Mouse (Mus musculus) forebrain, postnatal 0 days (tissue): ENCODE data around the gene Mreg. TPM values are rescaled to one million over a fixed set of nuclear protein-coding genes. Genes with fewer than 3 reads are reported as not detected.

ENCODE experiments used
- ATAC-seq: fragments of 200-750 bp; cut with Nextera tagmentation; 2 replicates; pipeline ENCODE4 v1.8.0; 2017; ENCODE audit warnings: mild to moderate bottlenecking, moderate library complexity
- DNase-seq: peaks from one replicate; pipeline ENCODE4 v3.0.0-alpha.2; 2015
- H3K27ac ChIP-seq: fragments of 300-500 bp; sonication (generic); 2 replicates; pipeline ENCODE4 v1.5.1; 2014; ENCODE audit warnings: low read depth, mild to moderate bottlenecking, antibody characterized with exemption, low read length, moderate library complexity, mixed read lengths
- H3K27me3 ChIP-seq: fragments of 300-500 bp; sonication (generic); 2 replicates; pipeline ENCODE4 v1.6.1; 2014; ENCODE audit warnings: mild to moderate bottlenecking, low read length, mixed read lengths; ENCODE audit not compliant: insufficient read depth
- H3K36me3 ChIP-seq: fragments of 300-500 bp; sonication (generic); 2 replicates; pipeline ENCODE4 v1.6.1; 2014; ENCODE audit warnings: mild to moderate bottlenecking, moderate library complexity; ENCODE audit not compliant: insufficient read depth
- H3K4me1 ChIP-seq: fragments of 300-500 bp; sonication (generic); 2 replicates; pipeline ENCODE4 v1.6.1; 2014; ENCODE audit warnings: antibody characterized with exemption; ENCODE audit not compliant: insufficient read depth
- H3K4me2 ChIP-seq: fragments of 300-500 bp; sonication (generic); 2 replicates; pipeline ENCODE4 v1.6.1; 2014; ENCODE audit warnings: low read depth, mild to moderate bottlenecking, moderate library complexity
- H3K4me3 ChIP-seq: fragments of 300-500 bp; sonication (generic); 2 replicates; pipeline ENCODE4 v1.5.1; 2014; ENCODE audit warnings: low read depth, low read length, mixed read lengths
- H3K9ac ChIP-seq: fragments of 300-500 bp; sonication (generic); 2 replicates; pipeline ENCODE4 v1.6.1; 2014; ENCODE audit warnings: mild to moderate bottlenecking
- H3K9me3 ChIP-seq: fragments of 300-500 bp; sonication (generic); 2 replicates; pipeline ENCODE4 v1.6.1; 2016; ENCODE audit warnings: low read length
- CTCF ChIP-seq: sonication (generic); IDR thresholded peaks from 2 replicates; pipeline ENCODE4 v1.5.1; 2016; ENCODE audit warnings: antibody characterized with exemption, control low read depth, low read depth
- WGBS: fragments of 180-500 bp; shearing (Covaris S2); extraction: QIAGEN DNeasy Blood & Tissue Kit; methylation state at CpG from one replicate; pipeline ENCODE4 v1.1.7; 2014; 5-methylcytosine and 5-hydroxymethylcytosine counted together
- polyA plus RNA-seq: library from polyadenylated mRNA; unstranded; fragments of >200 nt; fragmentation: Nextera tagmentation; extraction: Ambion mirVana; gene quantifications from 2 replicates; pipeline ENCODE4 v1.2.1, GENCODE M21; 2015
- total RNA-seq: library from RNA; depleted of rRNA; stranded (reverse); fragments of >200 nt; gene quantifications from 2 replicates; pipeline ENCODE4 v1.2.3, GENCODE M21; 2014

Gene Mreg
- total and polyA plus RNA-seq, 2 experiments from 2014 or later = 1.7 to 1.9 TPM

GRCm38 (mm10) chr1:72215174-72215573 lies 3.1 kb upstream of the Mreg start:
- Histone ChIP-seq H3K9ac (no peak overlapping the region), H3K4me1 (no peaks in the 10 kb centered on the region), H3K27me3 (no peaks in the 10 kb centered on the region), H3K9me3 (no peaks in the 10 kb centered on the region), H3K4me3 (no peak overlapping the region), H3K27ac (no peak overlapping the region), H3K36me3 (no peaks in the 10 kb centered on the region), H3K4me2 (no peak overlapping the region)
- no peak for ATAC-seq
- no peak for TF ChIP-seq CTCF
- no peak for DNase-seq
- 84% methylated on average over 4 of the region's 4 CpGs for WGBS

DNA sequence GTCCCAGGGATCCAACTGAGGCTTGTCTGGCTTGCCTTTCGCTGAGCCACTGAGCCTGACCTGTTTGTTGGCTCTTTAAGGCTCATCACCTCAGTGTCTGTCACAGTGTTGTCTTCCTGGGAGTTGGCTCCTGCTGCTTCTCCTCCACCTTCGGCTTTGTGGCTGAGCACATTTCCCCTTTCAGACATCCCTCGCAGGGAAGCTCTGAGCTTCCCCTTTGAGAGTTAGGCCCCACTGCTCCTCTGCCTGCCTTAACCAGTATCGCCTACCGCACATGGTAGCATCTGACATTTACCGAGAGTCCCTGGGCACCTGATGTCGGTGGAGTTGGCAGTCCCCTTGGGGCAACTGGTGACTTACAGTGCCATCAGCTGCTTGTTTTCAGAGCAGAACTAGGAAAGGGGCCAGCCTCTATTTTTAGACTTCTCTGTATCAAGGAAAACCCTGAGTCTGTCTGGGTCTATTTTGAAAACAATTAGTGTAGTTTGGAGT lies 2.4 kb upstream of the Mreg start:
- 48% methylated on average over 7 of the region's 7 CpGs for WGBS
- no peak overlapping the region for H3K9ac ChIP-seq
- H3K4me1 ChIP-seq = no peaks in the 10 kb centered on the region
- no peak overlapping the region for H3K4me3 ChIP-seq
- ATAC-seq = peak; percentile 58
- DNase-seq = peak; percentile 45
- H3K9me3 ChIP-seq = no peaks in the 10 kb centered on the region
- H3K27ac ChIP-seq = no peak overlapping the region
- H3K36me3 ChIP-seq = no peaks in the 10 kb centered on the region
- no peak overlapping the region for H3K4me2 ChIP-seq
- TF ChIP-seq CTCF = no peak
- no peaks in the 10 kb centered on the region for H3K27me3 ChIP-seq

GRCm38 (mm10) chr1:72213954-72214353 lies 1.8 kb upstream of the Mreg start:
- H3K27me3 ChIP-seq = no peaks in the 10 kb centered on the region
- H3K36me3 ChIP-seq = no peaks in the 10 kb centered on the region
- no peak overlapping the region for H3K4me3 ChIP-seq
- no peak overlapping the region for H3K9ac ChIP-seq
- WGBS = 91% methylated on average over 3 of the region's 3 CpGs
- ATAC-seq (no peak), DNase-seq (no peak)
- TF ChIP-seq CTCF = no peak
- H3K4me2 ChIP-seq = no peak overlapping the region
- H3K4me1 ChIP-seq = no peaks in the 10 kb centered on the region
- H3K27ac ChIP-seq = no peak overlapping the region
- no peaks in the 10 kb centered on the region for H3K9me3 ChIP-seq

DNA sequence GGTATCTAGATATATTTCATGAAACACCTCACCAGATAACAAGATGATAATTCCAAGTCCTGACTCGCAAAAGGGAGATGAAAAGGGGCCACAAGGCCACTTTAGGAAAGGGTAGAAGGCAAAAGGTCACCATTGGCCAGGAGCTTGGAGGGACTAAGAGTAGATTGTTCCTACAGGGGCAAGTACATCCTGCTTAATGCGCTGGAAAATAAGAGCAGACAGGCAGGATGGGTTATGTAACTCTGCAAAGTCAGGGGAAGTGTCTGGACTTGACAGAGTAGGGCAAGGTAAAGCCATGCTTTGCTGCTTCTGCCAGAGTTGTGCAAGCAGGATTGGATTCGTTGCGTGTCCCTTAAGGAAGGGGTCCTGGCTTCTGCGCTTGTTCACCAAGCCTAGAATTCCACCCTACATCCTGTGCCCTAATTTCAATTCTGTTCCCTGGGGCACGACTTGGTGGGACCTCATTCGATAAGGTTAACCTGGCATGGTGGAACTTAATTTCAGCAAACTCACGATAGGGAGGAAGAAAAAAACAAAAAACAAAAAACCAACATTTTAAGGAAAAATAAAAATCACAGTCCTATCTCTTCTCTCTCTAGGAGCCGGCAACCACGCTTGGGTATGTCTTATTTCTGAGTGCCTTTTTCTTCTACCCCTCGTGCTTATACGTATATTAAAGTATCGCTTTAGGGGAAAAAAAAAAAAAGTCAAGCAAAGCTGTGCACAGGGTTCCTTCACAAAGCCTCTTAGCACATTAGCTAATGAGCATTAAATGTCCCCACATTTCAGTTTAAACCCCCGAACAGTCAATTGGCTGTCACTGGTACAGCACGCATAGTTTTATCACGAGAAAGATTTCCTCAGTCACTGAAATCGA lies 1.1 kb downstream of the Mreg start:
- peak overlapping the region; percentile 98 for H3K4me2 ChIP-seq
- no peaks in the 10 kb centered on the region for H3K9me3 ChIP-seq
- no peak for DNase-seq
- H3K36me3 ChIP-seq = no peaks in the 10 kb centered on the region
- peak overlapping the region; percentile 73 for H3K4me3 ChIP-seq
- no peaks in the 10 kb centered on the region for H3K4me1 ChIP-seq
- 26% methylated on average over 17 of the region's 17 CpGs for WGBS
- H3K9ac ChIP-seq = 0 out of 2 replicates have a peak overlapping the region, but pooled peaks have one; percentile 60
- no peak for TF ChIP-seq CTCF
- no peak overlapping the region for H3K27ac ChIP-seq
- ATAC-seq = no peak
- no peaks in the 10 kb centered on the region for H3K27me3 ChIP-seq

DNA sequence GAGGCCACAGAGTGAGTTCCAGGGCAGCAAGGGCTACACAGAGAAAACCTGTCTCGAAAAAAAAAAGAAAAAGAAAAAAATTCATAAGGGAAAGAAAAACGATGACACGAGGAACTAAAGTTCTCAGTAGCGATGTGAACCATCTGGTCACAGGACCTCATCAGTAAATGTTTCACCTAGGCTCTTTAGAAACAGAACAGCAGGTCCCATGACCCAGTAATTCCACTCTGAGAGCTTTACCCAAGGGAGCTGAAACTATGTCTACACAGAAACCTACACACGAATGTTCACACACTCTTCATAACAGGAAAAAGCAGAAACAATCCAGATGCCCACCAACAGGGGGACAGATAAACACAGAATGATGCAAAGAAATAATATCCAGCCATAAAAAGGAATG lies 4.0 kb downstream of the Mreg start:
- TF ChIP-seq CTCF = no peak
- no peak for ATAC-seq

GRCm38 (mm10) chr1:72205113-72205512 lies 7.0 kb downstream of the Mreg start:
- TF ChIP-seq CTCF = no peak
- Histone ChIP-seq H3K4me2 (no peak overlapping the region), H3K9me3 (no peaks in the 10 kb centered on the region), H3K27ac (no peak overlapping the region), H3K36me3 (no peaks in the 10 kb centered on the region), H3K9ac (no peak overlapping the region), H3K4me1 (no peaks in the 10 kb centered on the region), H3K27me3 (no peaks in the 10 kb centered on the region), H3K4me3 (no peak overlapping the region)
- WGBS = 77% methylated on average over 3 of the region's 3 CpGs
- no peak for ATAC-seq
- DNase-seq = no peak

More for the DNA sequence above, 4.0 kb downstream of the Mreg start:
- Histone ChIP-seq H3K4me2 (no peak overlapping the region), H3K27me3 (no peaks in the 10 kb centered on the region), H3K36me3 (no peaks in the 10 kb centered on the region), H3K4me1 (no peaks in the 10 kb centered on the region), H3K4me3 (no peak overlapping the region), H3K9ac (no peak overlapping the region), H3K27ac (no peak overlapping the region), H3K9me3 (no peaks in the 10 kb centered on the region)
- WGBS = 93% methylated on average over 5 of the region's 5 CpGs
- no peak for DNase-seq

GRCm38 (mm10) chr1:72203204-72203603 lies 8.9 kb downstream of the Mreg start:
- no peak overlapping the region for H3K4me2 ChIP-seq
- H3K27me3 ChIP-seq = no peaks in the 10 kb centered on the region
- H3K9ac ChIP-seq = no peak overlapping the region
- H3K4me1 ChIP-seq = no peaks in the 10 kb centered on the region
- 87% methylated on average over 9 of the region's 9 CpGs for WGBS
- no peak overlapping the region for H3K27ac ChIP-seq
- no peak for DNase-seq
- ATAC-seq = no peak
- TF ChIP-seq CTCF = no peak
- H3K4me3 ChIP-seq = no peak overlapping the region
- no peaks in the 10 kb centered on the region for H3K9me3 ChIP-seq
- no peaks in the 10 kb centered on the region for H3K36me3 ChIP-seq
